Mouse (Mus musculus) gastrocnemius, postnatal 36 days (tissue): ENCODE measurements at regions not wholly inside any gene's neighbourhood (a gene's known extent, or its start where the extent isn't known, plus 50 kb on each side); places are given as distances from the start of the nearest gene placed in this dataset.

Experiments used
- DNase-seq, 2 experiments: peaks; one replicate each; pipeline ENCODE4 v3.0.0; 2022
- intact Hi-C: fragments of 180-260 bp; cut with DNase I; formaldehyde crosslinking; loops from one replicate; pipeline ENCODE4 v1.15.1; 2025

DNA sequence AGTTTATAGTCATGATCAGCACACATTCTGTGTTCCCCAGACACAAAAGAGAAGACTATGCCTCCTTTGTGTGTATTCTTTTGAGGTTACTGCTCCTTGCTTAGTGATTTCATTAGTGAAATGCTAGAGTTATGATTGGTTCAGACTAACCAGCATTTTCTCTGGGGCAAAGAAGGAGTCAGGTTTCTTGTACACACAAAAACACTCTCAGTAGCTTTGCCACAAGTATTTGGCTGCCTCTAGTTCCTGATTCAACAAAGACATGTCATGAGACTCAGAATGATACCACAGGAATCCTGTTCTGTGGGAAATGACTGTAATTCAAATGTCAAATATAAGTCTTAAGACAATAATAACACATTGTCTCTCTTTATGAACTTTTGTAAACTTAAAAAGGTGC, 86.9 kb downstream of the Alx1 start:
- intact Hi-C loops: no loop called here
- DNase-seq: no peak

DNA sequence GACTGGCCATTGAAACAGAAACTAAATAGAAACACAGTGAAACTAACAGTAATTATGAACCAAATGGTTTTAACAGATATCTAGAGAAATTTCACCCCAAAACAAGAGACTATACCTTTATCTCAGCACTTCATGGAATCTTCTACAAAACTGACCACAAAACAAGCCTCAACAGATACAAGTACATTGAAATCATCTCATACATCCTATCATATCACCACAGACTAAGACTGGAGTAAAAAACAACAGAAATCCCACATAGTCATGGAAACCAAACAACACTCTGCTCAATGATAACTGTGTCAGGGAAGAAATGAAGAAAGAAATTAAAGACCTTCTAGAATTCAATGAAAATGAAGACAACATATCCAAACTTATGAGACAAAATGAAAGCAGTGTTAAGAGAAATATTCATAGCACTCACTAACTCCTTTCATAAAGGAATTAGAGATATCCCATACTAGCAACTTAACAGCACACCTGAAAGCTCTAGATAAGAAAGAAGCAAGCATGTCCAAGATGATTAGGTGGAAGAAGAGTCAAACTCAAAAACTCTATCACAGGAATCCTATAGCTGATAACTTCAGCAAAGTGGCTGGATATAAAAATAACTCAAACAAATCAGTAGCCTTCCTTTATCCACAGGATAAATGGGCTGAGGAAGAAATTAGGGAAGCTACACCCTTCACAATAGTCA, 89.0 kb downstream of the Alx1 start:
- intact Hi-C loops: no loop called here
- no peak for DNase-seq

DNA sequence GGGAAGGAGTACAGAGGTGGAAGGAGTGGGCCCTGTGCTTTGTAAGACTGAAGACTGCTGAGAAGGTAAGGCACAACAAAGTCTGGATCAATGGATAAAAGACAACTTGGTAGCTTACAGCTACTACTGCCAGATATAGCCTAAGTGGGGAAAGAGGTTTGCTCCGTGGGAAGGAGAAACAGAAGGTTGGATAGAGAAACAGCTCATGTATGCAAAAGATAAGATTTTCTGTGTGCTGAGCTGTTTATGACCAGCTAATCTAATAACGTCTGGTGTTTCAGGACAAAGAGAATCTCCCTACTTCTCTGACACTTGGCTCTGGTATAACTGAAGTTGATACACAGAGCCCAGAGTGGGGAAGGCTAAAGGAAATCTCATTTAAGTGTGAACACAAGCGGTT, 98.6 kb downstream of the Alx1 start:
- intact Hi-C loops: no loop called here
- no peak for DNase-seq

DNA sequence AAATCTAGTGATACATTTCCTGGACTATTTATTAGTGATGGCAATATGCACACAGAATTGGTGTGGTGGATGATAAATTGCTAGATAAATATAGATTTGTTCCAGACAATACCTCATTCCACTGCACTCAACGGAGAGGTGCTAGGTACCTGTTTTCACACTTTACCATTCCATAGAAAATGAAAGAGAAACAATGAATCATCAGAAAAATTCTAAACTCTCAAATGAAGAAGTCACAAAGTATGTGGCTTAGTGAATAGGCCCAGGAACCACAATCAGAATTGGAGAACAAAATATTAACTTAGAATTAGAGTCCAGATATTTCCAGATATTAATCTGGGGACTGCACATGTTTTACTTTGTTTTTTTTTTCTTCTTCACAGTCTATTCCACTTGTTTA, 101.4 kb downstream of the Alx1 start:
- intact Hi-C loops: no loop called here
- no peak for DNase-seq

DNA sequence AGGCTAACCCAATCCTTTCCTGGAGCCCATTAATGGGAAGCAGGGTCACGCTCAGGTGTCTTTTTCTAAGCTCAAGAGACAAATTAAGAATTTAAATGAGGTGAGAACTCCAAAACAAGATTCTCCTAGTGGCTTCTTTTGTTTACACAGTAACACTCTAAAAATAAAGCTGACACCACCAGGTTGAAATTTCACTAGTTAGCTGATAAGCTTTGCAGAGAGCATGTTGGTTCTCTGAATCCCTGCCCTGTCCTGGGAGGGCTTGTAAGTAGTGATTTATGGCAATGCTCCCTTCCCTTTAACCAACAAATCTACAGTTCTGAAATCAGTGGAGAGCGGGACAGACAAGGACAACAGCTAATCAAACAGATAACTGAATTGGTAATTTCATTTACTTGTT, 132.6 kb downstream of the Alx1 start:
- no peak for DNase-seq
- intact Hi-C loops: no loop called here

DNA sequence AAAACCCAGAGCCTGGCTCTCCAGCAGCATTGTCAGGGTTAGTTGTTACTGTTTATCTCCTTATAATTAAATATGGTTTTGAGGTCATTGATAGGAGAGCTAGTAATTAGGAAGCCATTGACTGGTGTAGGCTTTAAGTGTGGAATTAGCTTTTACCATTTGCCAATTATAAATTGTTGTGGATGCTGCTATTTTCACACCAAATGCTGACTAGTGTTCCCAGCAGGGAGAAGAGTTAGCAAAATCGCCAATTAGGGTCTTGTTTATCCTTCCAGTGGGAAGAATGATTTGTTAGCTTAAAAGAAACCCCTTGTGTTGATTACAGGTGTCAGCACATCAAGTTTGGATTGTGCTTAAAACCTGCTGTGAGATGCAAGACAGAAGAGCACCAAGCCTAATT, 134.1 kb downstream of the Alx1 start:
- intact Hi-C loops: no loop called here
- no peak for DNase-seq

DNA sequence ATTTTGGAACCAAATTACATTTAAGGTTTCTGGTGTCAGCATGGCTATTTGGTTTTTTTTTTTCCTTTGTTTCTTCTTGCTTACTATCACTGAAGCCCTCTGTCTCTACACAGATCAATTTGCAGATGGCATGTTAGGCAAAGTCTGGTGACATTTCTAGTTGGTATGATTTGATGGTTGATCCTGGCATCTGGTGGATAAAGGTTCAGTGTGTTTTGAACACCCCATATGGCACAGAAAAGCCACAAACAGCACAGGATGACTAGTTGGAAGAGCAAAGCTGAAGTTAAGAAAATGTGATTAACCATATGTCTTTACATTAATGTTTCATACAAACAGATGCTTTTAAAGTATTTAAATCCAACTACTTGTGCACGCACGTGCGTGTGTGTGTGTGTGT, 137.6 kb downstream of the Alx1 start:
- no peak for DNase-seq
- intact Hi-C loops: no loop called here

DNA sequence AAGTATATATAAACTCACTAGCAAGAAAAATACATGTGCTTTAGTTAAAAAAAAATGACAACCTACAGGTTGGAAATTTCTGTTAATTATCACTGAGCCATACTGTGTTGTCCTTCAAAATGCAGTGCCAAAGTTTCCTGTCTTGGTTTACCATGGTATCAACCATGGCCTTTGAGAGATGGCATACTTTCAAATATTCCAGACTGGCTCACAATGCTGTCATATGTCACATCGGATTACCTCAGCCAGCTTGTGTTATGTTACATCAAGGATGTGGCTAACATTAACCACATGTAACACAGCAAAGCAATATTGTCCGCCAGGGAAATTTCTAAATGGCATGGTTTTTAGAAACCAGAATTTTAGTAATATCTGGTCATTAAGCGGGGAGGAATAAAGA, 140.3 kb downstream of the Alx1 start:
- no peak for DNase-seq
- intact Hi-C loops: no loop called here

DNA sequence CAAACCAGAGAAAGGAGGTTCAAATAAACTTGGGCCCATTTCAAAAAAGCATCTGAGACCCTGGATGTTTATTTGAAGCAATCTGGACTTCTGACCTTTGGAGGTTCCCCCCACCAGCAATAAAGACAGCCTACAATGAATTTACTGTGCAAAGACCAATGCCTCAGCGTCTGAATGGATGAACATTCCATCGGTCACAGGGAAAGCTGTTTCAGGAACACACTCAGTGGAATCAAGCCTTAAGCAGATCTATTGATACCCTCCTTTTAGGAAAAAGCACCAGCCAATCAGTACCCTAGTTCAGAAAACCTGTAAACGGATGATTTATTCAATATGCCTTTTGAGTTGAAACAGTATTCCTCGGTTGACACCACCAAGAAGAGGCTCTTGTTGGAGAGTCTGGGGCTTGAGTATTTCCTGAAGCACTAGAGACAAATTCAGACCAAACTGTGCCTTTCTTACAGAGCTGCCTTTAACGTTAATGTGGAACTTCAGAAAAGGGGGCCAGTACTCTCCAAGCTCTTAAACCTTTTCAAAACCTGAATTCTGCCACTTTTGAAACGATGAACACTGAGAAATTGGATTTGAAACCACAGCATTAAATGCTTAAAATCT, 148.1 kb downstream of the Alx1 start:
- no peak for DNase-seq
- intact Hi-C loops: no loop called here

DNA sequence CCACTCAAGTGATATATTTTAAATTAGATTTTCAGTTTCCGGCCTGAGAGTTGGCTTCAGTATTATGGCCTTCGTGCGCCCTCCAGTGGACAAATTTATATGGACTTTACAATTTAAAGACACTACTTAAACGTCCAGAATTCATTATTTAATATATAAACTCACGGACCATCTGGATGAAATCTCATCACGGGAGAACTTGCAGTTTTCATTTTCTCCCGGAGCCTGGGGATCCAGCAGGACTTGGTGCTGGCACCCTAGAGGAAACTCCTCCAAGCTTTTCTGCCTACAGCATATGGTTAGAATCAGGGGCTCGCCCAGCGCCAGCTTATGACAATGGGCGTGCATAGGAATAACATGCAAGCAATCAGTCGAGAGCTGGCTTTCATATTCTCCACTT, 152.0 kb downstream of the Alx1 start:
- intact Hi-C loops: no loop called here
- peak in 1 of 2 experiments; percentile 11 for DNase-seq

DNA sequence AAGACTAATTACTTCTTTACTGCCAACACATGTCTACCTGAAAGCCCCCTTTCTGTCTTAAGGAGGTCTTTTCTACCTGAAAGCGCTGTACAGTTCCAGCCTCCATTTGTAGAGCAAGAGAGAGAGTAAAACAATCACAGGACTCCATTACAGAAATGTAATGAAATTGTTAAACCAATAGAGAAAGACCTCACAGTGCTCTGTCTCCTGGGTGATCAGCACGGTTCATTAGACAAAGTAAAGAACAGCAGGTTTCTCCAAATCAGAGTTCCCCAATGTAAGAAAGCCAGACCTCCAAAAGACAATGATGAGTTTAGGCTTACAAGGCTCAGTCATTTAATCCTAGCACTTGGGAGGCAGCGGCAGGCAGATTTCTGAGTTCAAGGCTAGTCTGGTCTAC, 153.1 kb downstream of the Alx1 start:
- no peak for DNase-seq
- intact Hi-C loops: no loop called here

DNA sequence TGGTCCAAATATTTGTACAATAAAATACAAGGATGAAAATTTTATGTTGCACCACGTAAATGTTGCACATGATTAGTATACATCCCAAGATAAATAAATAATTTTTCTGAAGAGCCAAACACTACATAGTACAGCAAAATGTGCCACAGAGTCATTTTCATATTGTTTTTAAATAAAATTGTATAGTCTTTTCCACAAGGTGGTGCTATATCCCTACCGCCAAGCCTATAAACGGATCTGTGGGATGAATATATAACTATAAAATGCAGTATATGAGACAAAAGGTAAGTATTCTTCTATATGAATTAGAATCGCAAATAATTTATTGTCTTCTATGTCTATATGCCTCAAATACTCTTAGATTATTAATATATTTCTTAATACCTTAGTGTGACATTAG, 163.1 kb downstream of the Alx1 start:
- DNase-seq: no peak
- intact Hi-C loops: no loop called here

DNA sequence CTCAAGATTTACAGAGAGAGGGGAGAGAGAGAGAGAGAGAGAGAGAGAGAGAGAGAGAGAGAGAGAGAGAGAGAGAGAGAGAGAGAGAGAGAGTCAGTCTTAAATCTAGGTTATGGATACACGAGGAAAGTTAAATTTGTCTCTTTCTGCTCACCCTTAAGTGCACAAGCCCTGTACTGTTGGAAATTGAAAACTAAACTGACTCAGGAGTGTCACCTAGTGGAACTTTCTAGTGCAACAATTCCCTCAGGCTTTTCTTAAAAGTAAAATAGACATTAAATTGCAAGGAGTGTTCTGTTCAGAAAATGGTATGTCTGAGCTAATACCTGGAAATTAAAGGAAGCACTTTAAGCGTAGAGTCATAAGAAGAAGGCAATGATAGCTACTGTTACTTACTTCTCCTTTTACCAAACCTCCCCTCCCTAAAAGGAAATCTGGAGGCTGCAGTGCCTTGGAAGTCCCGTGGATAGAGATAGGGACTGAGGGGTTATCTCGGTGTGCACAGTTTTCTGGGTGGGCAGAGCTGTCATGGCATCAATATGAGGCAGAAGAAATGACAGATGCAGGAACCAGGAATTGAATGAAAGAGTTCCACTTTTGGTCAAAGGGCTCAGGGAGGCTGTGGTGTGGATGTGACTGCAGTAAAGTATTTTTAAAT, 193.3 kb downstream of the Alx1 start:
- intact Hi-C loops: loop anchor here (10.0 kb wide), 1 partner anchor 382 kb away; no protein-coding TSS in a partner anchor
- DNase-seq: no peak

DNA sequence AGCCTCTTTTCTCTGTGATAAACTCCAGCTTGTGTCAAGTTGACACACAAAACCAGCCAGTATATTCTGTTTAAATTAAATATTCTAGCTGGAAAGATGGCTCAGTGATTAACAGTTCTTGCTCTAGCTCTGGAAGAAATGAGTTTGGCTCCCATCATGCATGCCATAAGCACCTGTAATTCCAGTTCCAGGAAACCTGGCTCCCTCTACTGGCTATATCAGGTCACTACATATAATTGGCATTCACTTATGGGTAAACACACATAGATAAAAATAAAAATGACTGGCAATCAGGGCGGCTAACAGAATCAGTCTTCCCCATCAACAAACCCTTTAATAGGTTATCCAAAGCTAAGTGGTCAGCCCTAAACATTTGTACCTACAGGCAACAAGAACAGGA, 194.2 kb downstream of the Alx1 start:
- intact Hi-C loops: loop anchor here (10.0 kb wide), 1 partner anchor 381 kb away; no protein-coding TSS in a partner anchor

DNA sequence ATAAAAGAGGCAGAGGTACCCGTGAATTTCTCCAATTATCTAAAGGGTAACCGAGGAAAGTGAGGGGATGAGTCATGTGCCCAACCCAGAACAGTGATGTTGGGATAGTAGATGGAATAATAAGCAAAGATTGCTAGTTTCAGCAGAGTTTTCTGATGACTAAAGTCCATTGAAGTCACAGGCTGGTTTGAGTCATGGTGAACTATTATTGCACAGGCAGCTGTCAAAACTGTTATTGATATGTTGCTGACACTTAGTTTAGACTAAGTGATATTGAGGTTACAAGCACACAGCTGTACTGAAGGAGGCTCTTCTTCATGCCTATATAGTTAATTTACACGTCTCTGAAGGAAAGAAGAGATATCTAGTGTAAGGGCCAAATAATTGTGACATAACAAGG, 200.4 kb downstream of the Alx1 start:
- DNase-seq: no peak
- intact Hi-C loops: loop anchor here (10.0 kb wide), 2 partner anchors 335 to 375 kb away; partner anchors contain the start of gene Nts

More for the DNA sequence above, 194.2 kb downstream of the Alx1 start:
- no peak for DNase-seq

DNA sequence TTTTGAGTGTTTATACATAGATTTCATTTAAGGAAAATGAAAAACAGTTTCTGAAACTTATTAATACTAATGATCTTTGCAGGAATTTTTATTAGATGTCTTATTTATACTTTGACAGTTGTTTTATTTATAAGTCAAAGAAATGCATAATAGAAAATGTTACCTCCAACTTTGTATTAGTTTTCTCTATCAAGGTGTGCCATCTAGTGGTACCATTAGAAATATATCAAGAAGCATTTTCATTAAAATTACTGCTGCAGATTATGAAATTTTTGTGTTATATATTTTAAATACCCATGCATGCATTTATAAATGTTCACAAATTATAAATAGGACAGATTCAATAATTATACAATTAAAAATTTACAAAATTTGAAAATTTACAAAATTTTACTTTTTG, 206.6 kb downstream of the Alx1 start:
- intact Hi-C loops: loop anchor here (10.0 kb wide), 1 partner anchor 329 kb away; the partner anchor contains the start of gene Nts

DNA sequence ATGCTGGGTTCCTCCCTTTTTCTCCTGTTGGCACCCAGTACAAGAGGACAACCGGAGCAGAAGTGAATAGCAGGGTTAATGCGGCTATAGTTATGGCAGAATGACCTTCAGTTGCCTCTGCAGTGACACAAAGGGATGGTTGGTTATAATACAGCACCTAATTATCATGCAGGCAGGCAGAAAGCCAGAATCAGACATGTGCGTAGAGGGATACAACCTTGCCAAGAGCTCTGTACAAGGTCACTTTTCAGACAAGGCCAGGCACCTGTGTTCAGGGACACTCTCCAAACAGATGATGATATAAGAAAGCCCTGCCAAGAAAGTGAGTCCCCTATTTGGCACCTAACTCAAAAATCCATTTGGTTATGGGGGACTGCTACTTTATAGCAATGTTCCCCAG, 228.6 kb downstream of the Alx1 start:
- no peak for DNase-seq
- intact Hi-C loops: no loop called here

More for the DNA sequence above, 206.6 kb downstream of the Alx1 start:
- no peak for DNase-seq

DNA sequence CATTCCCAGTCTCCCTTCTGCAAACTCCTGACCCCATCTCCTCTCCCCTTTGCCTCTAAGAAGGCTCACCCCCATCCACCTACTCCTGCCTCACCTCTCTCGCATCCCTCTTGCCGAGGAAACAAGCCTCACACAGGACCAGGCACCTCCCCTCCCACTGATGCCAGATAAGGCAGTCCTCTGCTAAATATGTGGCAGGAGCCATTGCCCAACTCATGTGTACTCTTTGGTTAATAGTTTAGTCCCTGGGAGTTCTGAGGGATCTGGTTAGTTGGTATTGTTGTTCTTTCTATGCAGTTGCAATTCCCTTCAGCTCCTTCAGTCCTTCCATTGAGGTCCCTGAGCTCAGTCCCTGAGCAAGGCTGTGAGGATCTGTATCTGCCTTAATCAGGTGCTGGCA, 250.8 kb downstream of the Alx1 start:
- intact Hi-C loops: no loop called here

DNA sequence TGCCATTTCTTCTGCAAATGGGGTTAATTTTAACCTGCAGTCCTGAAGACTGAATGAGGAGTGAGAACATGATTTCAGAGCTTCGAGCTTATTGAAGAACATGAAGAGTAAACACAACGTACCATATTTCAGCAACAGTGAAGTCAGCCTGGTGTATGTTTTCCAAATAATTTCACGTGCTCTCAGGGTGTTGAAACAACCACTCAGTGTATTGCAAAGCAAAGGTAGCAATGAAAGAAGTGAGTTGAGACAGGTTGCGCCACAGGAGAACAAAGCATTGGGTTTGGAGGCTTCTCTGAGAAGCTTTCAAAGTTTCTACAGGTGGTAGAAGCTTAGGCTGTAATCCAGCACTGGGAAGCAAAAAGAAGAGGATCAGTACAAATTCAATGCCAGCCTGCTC, 251.7 kb downstream of the Rassf9 start:
- no peak for DNase-seq
- intact Hi-C loops: no loop called here

More for the DNA sequence above, 250.8 kb downstream of the Alx1 start:
- no peak for DNase-seq

DNA sequence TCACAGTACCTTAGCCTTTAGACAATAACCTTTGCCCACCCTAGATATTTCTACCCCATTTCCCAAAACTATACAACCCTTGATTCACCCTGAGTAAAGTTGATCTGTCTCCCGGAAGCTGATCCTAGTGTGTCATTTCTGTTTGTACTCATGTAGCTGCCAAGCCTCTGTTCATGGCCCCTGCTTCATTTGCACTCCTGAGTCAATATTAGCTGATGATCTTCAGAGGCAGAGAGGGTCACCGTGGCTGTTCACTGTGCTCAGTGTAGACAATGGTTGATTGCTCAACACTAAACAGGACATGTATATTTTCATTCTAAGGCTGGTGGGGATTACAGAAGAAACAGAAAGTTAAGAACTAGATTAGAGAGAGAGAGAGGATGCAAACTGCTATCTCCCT, 250.4 kb downstream of the Rassf9 start:
- intact Hi-C loops: no loop called here

DNA sequence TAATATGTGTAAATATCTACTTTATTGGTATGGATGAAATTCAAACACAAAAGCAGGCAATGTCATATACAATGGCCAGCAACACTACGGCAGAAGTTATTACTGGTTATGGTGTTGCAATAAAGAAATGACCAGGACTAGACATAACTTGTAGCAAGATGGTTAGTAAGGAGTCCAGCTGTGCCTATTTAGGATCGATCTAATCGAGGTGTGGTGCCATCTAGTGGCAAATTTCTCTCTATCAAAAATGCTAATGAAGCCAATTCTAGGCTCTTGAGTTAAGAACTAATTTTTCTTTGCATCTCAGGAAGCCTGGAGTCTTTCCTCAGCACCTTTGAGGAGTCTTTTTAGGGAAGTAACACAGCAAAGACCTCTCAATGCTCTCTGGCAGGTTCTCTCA, 223.2 kb downstream of the Rassf9 start:
- no peak for DNase-seq
- intact Hi-C loops: no loop called here

More for the DNA sequence above, 250.4 kb downstream of the Rassf9 start:
- no peak for DNase-seq

DNA sequence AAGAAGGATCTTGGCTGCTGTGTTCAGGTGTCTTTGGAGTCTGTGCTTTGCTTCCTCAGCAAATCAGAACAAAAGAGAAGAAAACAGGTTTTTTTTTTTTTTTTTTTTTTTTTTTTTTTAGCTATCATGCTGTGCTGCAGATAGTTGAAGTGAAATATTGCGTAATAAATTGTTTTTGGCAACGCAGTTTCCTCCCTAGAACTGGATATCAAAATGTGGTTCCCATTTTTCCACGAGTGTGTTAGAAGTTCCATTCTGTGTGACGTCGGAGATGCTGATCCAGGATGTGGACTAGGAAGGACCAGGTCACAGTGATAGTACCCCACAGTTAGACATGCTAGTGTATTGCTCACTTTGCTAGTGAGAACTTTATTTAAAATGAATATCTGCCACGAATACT, 220.4 kb downstream of the Rassf9 start:
- DNase-seq: no peak
- intact Hi-C loops: loop anchor here (5.0 kb wide), 1 partner anchor 235 kb away; no protein-coding TSS in a partner anchor
